Mouse (Mus musculus) brain, embryonic 14.5 days (tissue): ENCODE data around the gene Catsperg1. TPM values are rescaled to one million over a fixed set of nuclear protein-coding genes. Genes with fewer than 3 reads are reported as not detected.
"Not testable (repeated sequence)": the region's sequence is repeated elsewhere in the genome, so short reads cannot be mapped to it uniquely, and the experiment has no call there.

Experiments used
- DNase-seq: peaks from one replicate; pipeline ENCODE4 v3.0.0-alpha.2; 2011; ENCODE audit warnings: low read depth
- CTCF ChIP-seq: fragments of 200-500 bp; IDR thresholded peaks from 2 replicates; pipeline ENCODE4 v1.5.1; 2012; ENCODE audit warnings: inconsistent platforms, mild to moderate bottlenecking, moderate library complexity, borderline replicate concordance; ENCODE audit not compliant: insufficient read depth, insufficient read length; ENCODE audit errors: extremely low read depth
- POLR2A ChIP-seq: fragments of 200-500 bp; IDR thresholded peaks from 2 replicates; pipeline ENCODE4 v1.6.1; 2012; ENCODE audit warnings: mild to moderate bottlenecking, inconsistent platforms, borderline replicate concordance; ENCODE audit not compliant: poor library complexity, insufficient read depth, insufficient read length, severe bottlenecking; ENCODE audit errors: extremely low read depth
- polyA plus RNA-seq: library from polyadenylated mRNA; depleted of rRNA; stranded (reverse); fragments of >200 nt; gene quantifications from 2 replicates; pipeline ENCODE4 v1.2.3, GENCODE M21; 2012; rRNA removed

Catsperg1 gene
- polyA plus RNA-seq, 1 experiment, result 8.8 TPM

GRCm38 (mm10) chr7:29146625-29147367, 67.0 kb downstream of the Catsperg1 start:
- DNase-seq, result no peak
- TF ChIP-seq POLR2A (no peak), CTCF (no peak)

- DNase-seq, result no peak
- TF ChIP-seq POLR2A, result no peak
- TF ChIP-seq CTCF, result no peak
Observed at GRCm38 (mm10) chr7:29144006-29144405, 69.8 kb downstream of the Catsperg1 start.

- no peak for TF ChIP-seq CTCF
- no peak for TF ChIP-seq POLR2A
- no peak for DNase-seq
Observed at GRCm38 (mm10) chr7:29141416-29141815, 72.4 kb downstream of the Catsperg1 start.

- not testable (repeated sequence) for DNase-seq
Observed at GRCm38 (mm10) chr7:29139237-29139636, 74.6 kb downstream of the Catsperg1 start.

GRCm38 (mm10) chr7:29137429-29137828, 76.4 kb downstream of the Catsperg1 start:
- DNase-seq, result no peak
- TF ChIP-seq CTCF (no peak), POLR2A (no peak)

- peak; percentile 37 for DNase-seq
- TF ChIP-seq POLR2A (no peak), CTCF (no peak)
Observed at GRCm38 (mm10) chr7:29134693-29135386, 79.0 kb downstream of the Catsperg1 start, which contains the start of gene Rasgrp4. Gene Rasgrp4 (plus strand): TSS chr7:29134851.

GRCm38 (mm10) chr7:29134230-29134629, 79.6 kb downstream of the Catsperg1 start:
- TF ChIP-seq POLR2A, result no peak
- TF ChIP-seq CTCF, result no peak

More at GRCm38 (mm10) chr7:29134230-29134629, 79.6 kb downstream of the Catsperg1 start:
- peak; percentile 17 for DNase-seq

Other genes with a start within 250 kb of the Catsperg1 start
- 411 and 463 TPM in 2 replicates for gene Eif3k, start 232.2 kb downstream of the Catsperg1 start, polyA plus RNA-seq
- 7.8 and 8.2 TPM in 2 replicates for gene Map4k1, start 232.0 kb downstream of the Catsperg1 start, polyA plus RNA-seq
- 6.3 and 9.1 TPM in 2 replicates for gene Ryr1, start 88.9 kb downstream of the Catsperg1 start, polyA plus RNA-seq
- gene Rasgrp4, start 79.2 kb downstream of the Catsperg1 start, polyA plus RNA-seq, result 2.7 and 3.9 TPM in 2 replicates
- gene Fam98c, start 57.8 kb downstream of the Catsperg1 start, polyA plus RNA-seq, result 21.1 and 28.2 TPM in 2 replicates
- 0.38 and 0.85 TPM in 2 replicates for gene Ggn, start 43.8 kb downstream of the Catsperg1 start, polyA plus RNA-seq
- gene Spred3, start 43.6 kb downstream of the Catsperg1 start, polyA plus RNA-seq, result 29.0 and 35.6 TPM in 2 replicates
- 287 and 313 TPM in 2 replicates for gene Psmd8, start 33.3 kb downstream of the Catsperg1 start, polyA plus RNA-seq
- gene Kcnk6, start 18.5 kb upstream of the Catsperg1 start, polyA plus RNA-seq, result 1.6 and 1.7 TPM in 2 replicates
- gene Yif1b, start 24.3 kb upstream of the Catsperg1 start, polyA plus RNA-seq, result 67.2 and 84.0 TPM in 2 replicates
- 0.19 and 0.40 TPM in 2 replicates for gene 2200002D01Rik, start 34.4 kb upstream of the Catsperg1 start, polyA plus RNA-seq
- 43.0 and 43.8 TPM in 2 replicates for gene Spint2, start 67.9 kb upstream of the Catsperg1 start, polyA plus RNA-seq
- 5.0 and 8.7 TPM in 2 replicates for gene Ppp1r14a, start 75.3 kb upstream of the Catsperg1 start, polyA plus RNA-seq
- gene Dpf1, start 89.9 kb upstream of the Catsperg1 start, polyA plus RNA-seq, result 111 and 157 TPM in 2 replicates